Mouse (Mus musculus) heart, embryonic 13.5 days (tissue): ENCODE measurements around the gene Mbd3l1. TPM values are rescaled to one million over a fixed set of nuclear protein-coding genes. Genes with fewer than 3 reads are reported as not detected.

Experiments used
- ATAC-seq: fragments of 200-750 bp; cut with Nextera tagmentation; 2 replicates; pipeline ENCODE4 v1.8.0; 2017; ENCODE audit warnings: moderate TSS enrichment; ENCODE audit not compliant: insufficient number of reproducible peaks, low FRiP score, low TSS enrichment; ENCODE audit errors: extremely low read depth
- H3K27ac ChIP-seq: fragments of 300-500 bp; sonication (generic); replicated peaks from 2 replicates; pipeline ENCODE4 v1.5.1; 2015; ENCODE audit warnings: moderate library complexity, mild to moderate bottlenecking, inconsistent platforms
- H3K27me3 ChIP-seq: fragments of 300-500 bp; sonication (generic); replicated peaks from 2 replicates; pipeline ENCODE4 v1.6.1; 2015; ENCODE audit warnings: mild to moderate bottlenecking, inconsistent platforms
- H3K36me3 ChIP-seq: fragments of 300-500 bp; sonication (generic); 2 replicates; pipeline ENCODE4 v1.6.1; 2015; ENCODE audit warnings: mild to moderate bottlenecking, inconsistent platforms
- H3K4me1 ChIP-seq: fragments of 300-500 bp; sonication (generic); 2 replicates; pipeline ENCODE4 v1.6.1; 2015; ENCODE audit warnings: inconsistent platforms
- H3K4me2 ChIP-seq: fragments of 300-500 bp; sonication (generic); 2 replicates; pipeline ENCODE4 v1.6.1; 2015; ENCODE audit warnings: inconsistent platforms, mild to moderate bottlenecking, moderate library complexity
- H3K4me3 ChIP-seq: fragments of 300-500 bp; sonication (generic); 2 replicates; pipeline ENCODE4 v1.5.1; 2015; ENCODE audit warnings: moderate library complexity, mild to moderate bottlenecking, inconsistent platforms
- H3K9ac ChIP-seq: fragments of 300-500 bp; sonication (generic); 2 replicates; pipeline ENCODE4 v1.6.1; 2015; ENCODE audit warnings: inconsistent platforms, mild to moderate bottlenecking, moderate library complexity
- H3K9me3 ChIP-seq: fragments of 300-500 bp; sonication (generic); 2 replicates; pipeline ENCODE4 v1.6.1; 2016; ENCODE audit warnings: inconsistent platforms
- WGBS: fragments of 180-500 bp; shearing (Covaris S2); methylation state at CpG from one replicate; pipeline ENCODE4 v1.1.7; 2015; ENCODE audit warnings: mixed read lengths; 5-methylcytosine and 5-hydroxymethylcytosine counted together
- microRNA-seq: library from miRNA; unstranded; fragments of <30 nt; microRNA quantifications from one replicate; pipeline ENCODE4, GENCODE M21; 2016
- polyA plus RNA-seq: library from polyadenylated mRNA; unstranded; fragments of >200 nt; fragmentation: Nextera tagmentation; extraction: Ambion mirVana; gene quantifications from 2 replicates; pipeline ENCODE4 v1.2.1, GENCODE M21; 2015

The Mbd3l1 gene
- polyA plus RNA-seq, result not detected in 2 replicates

DNA sequence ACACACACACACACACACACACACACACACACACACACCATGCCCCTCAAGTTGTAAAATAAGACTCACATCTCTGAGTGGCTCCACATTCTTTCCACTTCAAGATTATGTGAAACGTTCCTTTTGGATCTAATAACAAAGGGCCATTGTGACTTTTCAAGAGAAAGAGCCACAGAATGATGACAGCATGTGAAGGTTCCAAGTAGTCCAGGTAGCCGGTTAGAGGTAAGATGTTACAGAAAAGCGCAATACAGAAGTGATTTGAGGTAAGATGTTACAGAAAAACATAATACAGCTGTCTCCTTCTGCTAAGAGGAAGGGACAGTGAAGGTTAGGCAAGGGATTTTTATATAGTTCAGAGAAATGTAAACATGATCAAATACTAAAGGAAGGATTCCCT, at the start of gene Mbd3l1, which contains the start of gene Zfp558:
Gene Mbd3l1, plus strand, starts transcription at position 192 of the 400 bp plus-strand sequence.
Gene Zfp558, minus strand, starts transcription at position 101 of the 400 bp plus-strand sequence.
- Histone ChIP-seq H3K27ac (no peak within 1 kb of the TSS), H3K9me3 (no peaks in the 10 kb centered on the region), H3K4me3 (no peak within 1 kb of the TSS), H3K4me1 (peaks cover 3% of the 10 kb centered on the region; the same call in 1 of the 2 replicates), H3K27me3 (peaks cover 5% of the 10 kb centered on the region; the same call in 1 of the 2 replicates), H3K9ac (no peak within 1 kb of the TSS), H3K4me2 (no peak within 1 kb of the TSS), H3K36me3 (no peaks in the 10 kb centered on the region)
- no peak for ATAC-seq
- 49% methylated on average over 3 of the region's 3 CpGs for WGBS

DNA sequence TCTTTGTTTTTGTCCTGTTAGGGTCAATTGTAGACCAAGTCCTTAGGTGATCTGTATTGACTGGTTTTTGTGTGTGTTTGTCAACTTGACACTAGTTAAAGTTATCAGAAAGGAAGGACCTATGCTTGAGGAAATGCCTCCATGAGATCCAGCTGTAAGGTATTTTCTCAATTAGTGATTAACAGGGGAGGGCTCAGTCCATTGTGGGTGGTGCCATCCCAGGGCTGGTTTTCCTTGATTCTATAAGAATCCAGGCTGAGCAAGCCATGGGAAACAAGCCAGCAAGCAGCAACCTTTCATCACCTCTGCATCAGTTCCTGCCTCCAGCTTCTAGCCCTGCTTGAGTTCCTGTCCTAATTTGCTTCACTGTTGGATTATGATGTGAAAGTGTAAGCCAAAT, 47.8 kb upstream of the Mbd3l1 start, which contains the start of gene Mbd3l2:
Gene Mbd3l2, plus strand, starts transcription at position 301 of the 400 bp plus-strand sequence.
- no peaks in the 10 kb centered on the region for H3K27me3 ChIP-seq
- H3K9ac ChIP-seq, result no peak within 1 kb of the TSS
- no peaks in the 10 kb centered on the region for H3K9me3 ChIP-seq
- H3K4me2 ChIP-seq, result no peak within 1 kb of the TSS
- H3K36me3 ChIP-seq, result no peaks in the 10 kb centered on the region
- no peak within 1 kb of the TSS for H3K27ac ChIP-seq
- peaks cover 3% of the 10 kb centered on the region; the same call in 1 of the 2 replicates for H3K4me1 ChIP-seq
- no peak for ATAC-seq
- no peak within 1 kb of the TSS for H3K4me3 ChIP-seq

DNA sequence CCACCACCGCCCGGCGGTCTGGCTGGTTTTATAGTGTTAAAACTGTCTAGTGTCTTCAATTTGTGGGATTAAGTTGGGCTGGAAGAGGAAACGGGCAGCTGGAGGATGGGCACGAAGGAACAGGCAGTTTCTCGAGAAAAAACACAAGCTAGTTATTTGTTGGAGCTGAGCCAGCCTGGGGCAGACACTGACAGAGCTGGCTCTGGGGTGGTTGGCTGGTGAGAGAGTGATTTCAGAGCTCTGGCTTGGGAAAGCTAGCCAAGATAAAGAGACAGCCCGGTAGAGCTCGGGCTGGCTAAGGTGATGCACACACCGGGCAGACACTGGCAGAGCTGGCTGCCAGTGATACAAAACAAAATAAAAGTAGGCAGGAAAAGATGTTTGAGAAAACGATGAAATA, 46.5 kb upstream of the Mbd3l1 start:
- no peak overlapping the region for H3K4me3 ChIP-seq
- peaks cover 3% of the 10 kb centered on the region; the same call in 1 of the 2 replicates for H3K4me1 ChIP-seq
- no peaks in the 10 kb centered on the region for H3K27me3 ChIP-seq
- H3K9ac ChIP-seq, result no peak overlapping the region
- H3K9me3 ChIP-seq, result no peaks in the 10 kb centered on the region
- H3K4me2 ChIP-seq, result no peak overlapping the region
- no peak overlapping the region for H3K27ac ChIP-seq
- H3K36me3 ChIP-seq, result no peaks in the 10 kb centered on the region
- WGBS, result 57% methylated on average over 10 of the region's 10 CpGs
- no peak for ATAC-seq

DNA sequence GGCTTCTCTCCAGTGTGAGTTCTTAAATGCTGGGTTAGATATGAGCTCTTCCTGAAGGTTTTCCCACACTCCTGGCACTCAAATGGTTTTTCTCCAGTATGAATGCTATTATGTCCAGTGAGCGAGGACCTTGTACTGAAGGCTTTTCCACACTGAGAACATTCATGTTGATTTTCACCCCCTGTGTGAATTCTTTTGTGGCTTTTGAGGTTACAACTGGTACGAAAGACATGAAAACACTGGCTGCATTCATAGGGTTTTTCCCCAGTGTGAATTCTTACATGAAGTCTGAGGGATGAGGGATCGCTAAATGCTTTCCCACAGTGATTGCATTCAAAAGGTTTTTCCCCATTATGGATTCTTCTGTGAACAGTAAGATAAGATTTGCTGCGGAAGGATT, 21.6 kb upstream of the Mbd3l1 start:
- Histone ChIP-seq H3K27ac (no peak overlapping the region), H3K27me3 (no peaks in the 10 kb centered on the region), H3K4me1 (no peaks in the 10 kb centered on the region), H3K9me3 (peaks cover 15% of the 10 kb centered on the region), H3K36me3 (peaks cover 53% of the 10 kb centered on the region), H3K9ac (no peak overlapping the region), H3K4me3 (no peak overlapping the region), H3K4me2 (no peak overlapping the region)
- ATAC-seq, result no peak
- 75% methylated on average over 4 of the region's 4 CpGs for WGBS

DNA sequence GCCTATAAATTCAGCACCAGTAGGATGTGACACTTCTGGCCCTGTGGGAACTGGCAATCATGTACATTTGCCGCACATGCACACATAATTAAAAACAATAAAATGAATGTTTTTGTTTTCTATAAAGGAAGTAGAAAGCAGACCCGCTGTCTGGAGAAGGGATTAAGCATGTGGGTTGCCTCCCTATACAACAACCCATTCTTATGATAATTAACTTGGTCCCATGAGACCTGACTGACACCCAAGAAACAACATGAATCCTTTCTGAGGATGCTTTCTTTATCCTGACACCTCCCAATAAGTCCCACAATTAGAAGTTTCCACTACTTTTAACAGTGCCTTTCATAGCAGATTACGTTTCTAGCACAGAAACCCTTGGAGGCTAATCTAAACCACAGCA, 10.8 kb upstream of the Mbd3l1 start:
- no peak overlapping the region for H3K27ac ChIP-seq

DNA sequence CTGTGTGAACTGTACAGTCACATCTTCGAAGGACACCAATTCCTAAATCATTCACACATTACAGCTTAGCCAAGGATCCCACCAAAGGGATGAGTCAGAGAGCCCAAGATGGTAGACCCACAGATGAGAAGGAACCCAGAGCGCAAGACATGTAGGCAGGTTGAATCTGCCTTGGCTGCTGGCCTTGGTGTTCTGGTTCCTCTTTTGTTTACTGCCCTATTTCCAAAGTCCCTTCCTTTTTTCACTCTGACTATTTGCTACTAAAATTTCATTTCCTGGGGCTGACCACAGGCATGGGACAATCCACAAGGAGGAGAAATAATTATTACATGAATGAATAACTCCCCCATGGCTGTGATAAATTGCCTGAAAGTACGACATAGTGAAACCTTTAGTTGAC, 10.2 kb upstream of the Mbd3l1 start:
- ATAC-seq, result no peak
- Histone ChIP-seq H3K27me3 (no peaks in the 10 kb centered on the region), H3K4me1 (peaks cover 5% of the 10 kb centered on the region), H3K4me2 (no peak overlapping the region), H3K4me3 (no peak overlapping the region), H3K36me3 (peaks cover 57% of the 10 kb centered on the region), H3K9me3 (peaks cover 3% of the 10 kb centered on the region; the same call in 1 of the 2 replicates), H3K9ac (no peak overlapping the region), H3K27ac (no peak overlapping the region)
- WGBS, result 78% methylated on average over 3 of the region's 3 CpGs

More for the DNA sequence above, 10.8 kb upstream of the Mbd3l1 start:
- no peak overlapping the region for H3K9ac ChIP-seq
- ATAC-seq, result no peak
- H3K36me3 ChIP-seq, result peaks cover 61% of the 10 kb centered on the region
- 76% methylated on average over 3 of the region's 3 CpGs for WGBS
- H3K4me2 ChIP-seq, result no peak overlapping the region
- no peak overlapping the region for H3K4me3 ChIP-seq
- H3K9me3 ChIP-seq, result peaks cover 3% of the 10 kb centered on the region; the same call in 1 of the 2 replicates
- no peaks in the 10 kb centered on the region for H3K4me1 ChIP-seq
- no peaks in the 10 kb centered on the region for H3K27me3 ChIP-seq

DNA sequence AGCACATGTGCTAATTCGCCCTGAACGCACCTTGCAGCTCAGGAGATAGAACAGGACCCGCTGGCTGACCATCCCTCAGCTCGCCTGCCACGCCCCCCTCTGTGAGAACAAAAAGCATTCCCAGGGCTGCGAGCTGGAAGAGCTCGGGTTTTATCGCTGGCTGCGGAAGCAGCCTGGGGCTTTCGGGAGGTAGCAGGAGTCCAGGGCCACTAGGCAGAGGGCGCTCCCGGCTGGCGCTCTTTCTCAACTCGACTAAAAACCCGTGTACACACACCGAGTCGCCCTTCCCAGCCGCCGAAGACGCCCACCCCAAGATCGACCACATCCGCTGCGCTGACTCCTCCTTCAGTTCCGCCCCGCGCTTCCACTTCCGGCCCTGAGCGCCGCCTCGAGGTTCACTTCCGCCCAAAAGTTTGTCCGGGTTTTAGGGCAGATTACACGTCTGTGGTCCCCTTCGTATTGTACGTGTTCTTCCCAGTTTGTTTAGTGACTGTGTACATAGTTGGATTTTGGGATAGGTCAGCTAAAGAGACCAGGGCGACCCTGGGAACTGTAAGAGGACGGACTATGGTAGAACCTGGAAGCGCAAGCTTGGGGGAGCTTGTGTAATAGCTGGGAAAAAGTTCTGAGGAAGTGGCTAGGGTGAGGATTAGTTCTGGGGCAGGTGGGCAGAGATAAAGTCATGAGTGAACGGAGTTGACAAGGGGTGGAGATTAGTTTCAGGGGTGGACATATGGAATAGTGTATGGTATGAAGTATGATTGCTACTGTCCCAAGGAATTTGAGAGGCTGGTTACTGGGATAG, 4.6 kb upstream of the Mbd3l1 start:
- Histone ChIP-seq H3K9ac (peak overlapping the region; percentile 78), H3K27ac (peak overlapping the region; percentile 87), H3K9me3 (no peaks in the 10 kb centered on the region), H3K27me3 (peaks cover 5% of the 10 kb centered on the region; the same call in 1 of the 2 replicates), H3K4me1 (peaks cover 9% of the 10 kb centered on the region), H3K4me3 (peak overlapping the region; percentile 70), H3K4me2 (peak overlapping the region; percentile 86), H3K36me3 (0 out of 2 replicates have a peak, but pooled peaks cover 7% of the 10 kb centered on the region)
- 5% methylated on average over 39 of the region's 39 CpGs for WGBS
- ATAC-seq, result peak; percentile 66

DNA sequence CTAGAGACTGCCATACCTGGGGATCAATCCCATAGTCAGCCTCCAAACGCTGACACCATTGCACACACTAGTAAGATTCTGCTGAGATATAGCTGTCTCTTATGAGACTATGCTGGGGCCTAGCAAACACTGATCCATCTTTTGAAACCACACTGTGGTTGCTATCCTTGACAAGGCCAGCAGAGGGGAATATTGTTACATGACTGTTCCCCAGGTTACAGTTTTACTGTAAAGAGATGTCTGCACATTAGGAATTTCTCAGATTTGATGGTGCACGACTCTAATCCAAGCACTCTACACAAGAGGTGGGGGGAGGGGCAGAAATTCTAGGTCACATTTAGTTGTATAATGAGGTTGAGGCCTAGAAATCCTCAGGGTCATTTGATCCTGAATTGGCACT, 29.9 kb downstream of the Mbd3l1 start:
- no peaks in the 10 kb centered on the region for H3K36me3 ChIP-seq
- 43% methylated on average over 2 of the region's 2 CpGs for WGBS
- H3K9ac ChIP-seq, result no peak overlapping the region
- H3K27me3 ChIP-seq, result no peaks in the 10 kb centered on the region
- no peak overlapping the region for H3K27ac ChIP-seq
- H3K9me3 ChIP-seq, result no peaks in the 10 kb centered on the region
- no peak for ATAC-seq
- H3K4me1 ChIP-seq, result no peaks in the 10 kb centered on the region
- no peak overlapping the region for H3K4me3 ChIP-seq
- H3K4me2 ChIP-seq, result no peak overlapping the region

Small RNA genes lying within 50 kb of the gene (microRNA-seq; reads per million reads assigned to microRNA genes)
- not detected for gene Gm22854

Other genes with a start within 250 kb of the Mbd3l1 start
- 61.5 and 80.9 TPM in 2 replicates for gene Chordc1, start 186.2 kb upstream of the Mbd3l1 start, polyA plus RNA-seq
- gene Naalad2, start 75.4 kb upstream of the Mbd3l1 start, polyA plus RNA-seq, result 2.8 and 3.0 TPM in 2 replicates
- gene Ubtfl1, start 73.9 kb upstream of the Mbd3l1 start, polyA plus RNA-seq, result not detected in 2 replicates
- gene Mbd3l2, start 47.7 kb upstream of the Mbd3l1 start, polyA plus RNA-seq, result not detected in 2 replicates
- gene Zfp558, start 91 bp upstream of the Mbd3l1 start, polyA plus RNA-seq, result 3.5 and 4.3 TPM in 2 replicates
- 1.4 and 1.5 TPM in 2 replicates for gene Muc16, start 196.2 kb downstream of the Mbd3l1 start, polyA plus RNA-seq